ENCODE assay signal across 9 mouse cellular contexts in genomic region chr6:87732151-87733011, GRCm38 (mm10). TPM values are rescaled to one million over a fixed set of nuclear protein-coding genes. Genes with fewer than 3 reads are reported as not detected.
A peak's percentile ranks its signal among the peaks of the same experiment; 100 is the strongest.
DNase-seq lines count a peak whose midpoint lies in the region; ATAC-seq and TF ChIP-seq lines count a peak whose summit lies in the region.
"Had no signal": no experiment of that assay in that cellular context is flagged by ENCODE, and none has a peak within 500 bp of the region (broad histone marks: within the 10 kb centered on the region; RNA-seq: fewer than 3 reads in every experiment).

No protein-coding gene starts in this region.

- peak overlapping the region; percentile 98 for H3K4me2 ChIP-seq in heart, embryonic 11.5 days
- peak overlapping the region; percentile 74 for H3K4me2 ChIP-seq in neural tube, embryonic 12.5 days (replicated peaks)

- TF ChIP-seq CTCF in ES-Bruce4 (IDR thresholded peaks at IDR 0.05; ENCODE audit: low read depth, low read length), result no peak

- no peak for TF ChIP-seq EP300 in ES-Bruce4 (IDR thresholded peaks at IDR 0.05; ENCODE audit: insufficient read depth, low read depth, low read length)

- TF ChIP-seq POLR2A in ES-Bruce4 (IDR thresholded peaks at IDR 0.05; ENCODE audit: insufficient read depth, low read length), result no peak

- peak overlapping the region; percentile 64 for H3K4me3 ChIP-seq in heart, embryonic 11.5 days (ENCODE audit: low read depth, low read length)
- peak overlapping the region; percentile 62 for H3K4me3 ChIP-seq in ES-Bruce4 (ENCODE audit: low read depth, low read length)
- peak overlapping the region; percentile 64 for H3K4me3 ChIP-seq in forebrain, embryonic 10.5 days
- H3K4me3 ChIP-seq in neural tube, embryonic 12.5 days, result peak overlapping the region; percentile 42

- H3K27ac ChIP-seq in heart, embryonic 11.5 days (ENCODE audit: low read depth, low read length), result no peak overlapping the region
- H3K27ac ChIP-seq in ES-Bruce4 (ENCODE audit: insufficient read depth, low read length), result no peak overlapping the region
- peak overlapping the region; percentile 16; the same call in 1 of the 2 replicates for H3K27ac ChIP-seq in forebrain, embryonic 10.5 days
- H3K27ac ChIP-seq in neural tube, embryonic 12.5 days, result no peak overlapping the region

- no peak for DNase-seq in heart, postnatal 4 days
- peak; percentile 24 for DNase-seq in forebrain, embryonic 10.5 days (ENCODE audit: extremely low spot score, low spot score)
- peak; percentile 45 to 54 for DNase-seq in kidney, postnatal 4 days
- no peak for DNase-seq in spleen, adult 18-20 months
- DNase-seq in cerebellum, adult 9-10 months, result no peak

- no peak overlapping the region for H3K9ac ChIP-seq in heart, embryonic 11.5 days (ENCODE audit: low read depth, low read length)
- no peak overlapping the region for H3K9ac ChIP-seq in ES-Bruce4 (ENCODE audit: low read depth, poor library complexity, severe bottlenecking)
- H3K9ac ChIP-seq in neural tube, embryonic 12.5 days, result peak overlapping the region; percentile 74

- peaks cover 60% of the 10 kb centered on the region for H3K27me3 ChIP-seq in heart, embryonic 11.5 days (ENCODE audit: control insufficient read depth, insufficient read depth, low read length)
- H3K27me3 ChIP-seq in ES-Bruce4 (ENCODE audit: control insufficient read depth, insufficient read depth, low read length, poor library complexity, severe bottlenecking), result peaks cover 6% of the 10 kb centered on the region; the same call in 1 of the 2 replicates
- peaks cover 100% of the 10 kb centered on the region for H3K27me3 ChIP-seq in forebrain, embryonic 10.5 days (ENCODE audit: poor library complexity, severe bottlenecking)
- peaks cover 31% of the 10 kb centered on the region for H3K27me3 ChIP-seq in neural tube, embryonic 12.5 days (replicated peaks)

- no peaks in the 10 kb centered on the region for H3K36me3 ChIP-seq in heart, embryonic 11.5 days (ENCODE audit: control insufficient read depth, insufficient read depth, low read length)
- H3K36me3 ChIP-seq in ES-Bruce4 (ENCODE audit: control insufficient read depth, insufficient read depth, low read length, poor library complexity, severe bottlenecking), result no peaks in the 10 kb centered on the region
- no peaks in the 10 kb centered on the region for H3K36me3 ChIP-seq in forebrain, embryonic 10.5 days (replicated peaks)
- H3K36me3 ChIP-seq in neural tube, embryonic 12.5 days, result no peaks in the 10 kb centered on the region
- H3K36me3 ChIP-seq: G1E had no signal

- ATAC-seq in heart, embryonic 11.5 days (replicated peaks; ENCODE audit: insufficient number of reproducible peaks, low FRiP score, low TSS enrichment), result no peak
- ATAC-seq in neural tube, embryonic 12.5 days (ENCODE audit: low FRiP score, low read depth), result no peak

- H3K4me1 ChIP-seq in heart, embryonic 11.5 days (ENCODE audit: control insufficient read depth, insufficient read depth, low read length), result peaks cover 22% of the 10 kb centered on the region
- no peaks in the 10 kb centered on the region for H3K4me1 ChIP-seq in ES-Bruce4 (ENCODE audit: control insufficient read depth, insufficient read depth, low read length)
- H3K4me1 ChIP-seq in forebrain, embryonic 10.5 days, result peaks cover 49% of the 10 kb centered on the region
- peaks cover 31% of the 10 kb centered on the region for H3K4me1 ChIP-seq in neural tube, embryonic 12.5 days

- H3K9me3 ChIP-seq in heart, embryonic 11.5 days (replicated peaks; ENCODE audit: control insufficient read depth, low read length), result no peaks in the 10 kb centered on the region
- H3K9me3 ChIP-seq in ES-Bruce4 (replicated peaks; ENCODE audit: control insufficient read depth, insufficient read depth, low read length, poor library complexity, severe bottlenecking), result no peaks in the 10 kb centered on the region
- no peaks in the 10 kb centered on the region for H3K9me3 ChIP-seq in forebrain, embryonic 10.5 days
- no peaks in the 10 kb centered on the region for H3K9me3 ChIP-seq in neural tube, embryonic 12.5 days

- WGBS in heart, embryonic 11.5 days (ENCODE audit: insufficient replicate concordance), result 3% methylated on average over 48 of the region's 53 CpGs
- WGBS in forebrain, embryonic 10.5 days, result 2% methylated on average over 53 of the region's 53 CpGs
- 1% methylated on average over 51 of the region's 53 CpGs for WGBS in neural tube, embryonic 12.5 days

RNA-seq across cellular contexts. Expression of gene Efcc1, which starts 1.7 kb away (rescaled TPM):
- polyA plus RNA-seq in heart, embryonic 11.5 days (2014; fragmentation: Nextera tagmentation; extraction: Ambion mirVana), result 0.25 TPM in 1 of 2 replicates, not detected in the other
- total RNA-seq in heart, postnatal 4 days (2021), result 1 to 10 TPM; 1.5 to 2.4 TPM
- 0.32 and 0.46 TPM in 2 replicates for polyA plus RNA-seq in ES-Bruce4 (2011; ENCODE audit: insufficient read depth, insufficient read length, low read depth, missing spikeins)
- 0.84 TPM in 2 replicates for polyA plus RNA-seq in forebrain, embryonic 10.5 days (2016; fragmentation: Nextera tagmentation; extraction: Ambion mirVana)
- polyA plus RNA-seq in neural tube, embryonic 12.5 days (2016; fragmentation: Nextera tagmentation; extraction: Ambion mirVana), result 8.7 and 9.3 TPM in 2 replicates
- polyA plus RNA-seq: G1E had no signal

RNA-seq across cellular contexts. Expression of gene Gp9, which starts 45.5 kb away (rescaled TPM):
- polyA plus RNA-seq in heart, embryonic 11.5 days (2014; fragmentation: Nextera tagmentation; extraction: Ambion mirVana), result 6.1 and 7.1 TPM in 2 replicates
- total RNA-seq in heart, postnatal 4 days (2021), result 1 to 10 TPM in 1 of 2 experiments, under 1 TPM in 1; 0.64 to 1.1 TPM
- not detected in 2 replicates for polyA plus RNA-seq in ES-Bruce4 (2011; ENCODE audit: insufficient read depth, insufficient read length, low read depth, missing spikeins)
- 2.5 and 3.2 TPM in 2 replicates for polyA plus RNA-seq in forebrain, embryonic 10.5 days (2016; fragmentation: Nextera tagmentation; extraction: Ambion mirVana)
- polyA plus RNA-seq in neural tube, embryonic 12.5 days (2016; fragmentation: Nextera tagmentation; extraction: Ambion mirVana), result 1.6 and 2.8 TPM in 2 replicates

Comparison
In these comparisons a context has a peak if more than half of its experiments do, and no peak if none do; other contexts are left out.
1. DNase-seq: peak in forebrain, embryonic 10.5 days (single experiment) and kidney, postnatal 4 days (2 of 2); none in heart, postnatal 4 days (single experiment), spleen, adult 18-20 months (0 of 2) and cerebellum, adult 9-10 months (single experiment).
2. Peak in every context shown above with its lines, with median percentiles within 50 percentile points of each other: H3K4me3 ChIP-seq.